Mouse (Mus musculus): ENCODE data around the gene Stard13.

- TF ChIP-seq POLR2A (IDR thresholded peaks at IDR 0.05; ENCODE audit: low read depth, low read length), result no peak
- no peak for TF ChIP-seq CTCF (IDR thresholded peaks at IDR 0.05; ENCODE audit: extremely low read depth, insufficient read depth, insufficient read length, insufficient replicate concordance)
These were observed 79.6 kb downstream of the Stard13 start for GRCm38 (mm10) chr5:151154030-151154429.
